Mouse (Mus musculus) liver, adult 2 months (tissue): ENCODE results near the gene Fat3.

Experiments
- CTCF ChIP-seq: fragments of 200-500 bp; IDR thresholded peaks from 2 replicates; pipeline ENCODE4 v1.5.1; 2011; ENCODE audit warnings: low read depth, low read length, control low read depth
- POLR2A ChIP-seq: fragments of 200-500 bp; IDR thresholded peaks from 2 replicates; pipeline ENCODE4 v1.6.1; 2011; ENCODE audit warnings: low read length, control low read depth; ENCODE audit not compliant: insufficient read depth; ENCODE audit errors: extremely low read depth

- no peak for TF ChIP-seq CTCF
- no peak for TF ChIP-seq POLR2A
Observed at GRCm38 (mm10) chr9:16501990-16502672, 1.0 kb upstream of the Fat3 start.
